Comparison of ENCODE assay signal across 26 mouse cellular contexts in the genomic region with DNA sequence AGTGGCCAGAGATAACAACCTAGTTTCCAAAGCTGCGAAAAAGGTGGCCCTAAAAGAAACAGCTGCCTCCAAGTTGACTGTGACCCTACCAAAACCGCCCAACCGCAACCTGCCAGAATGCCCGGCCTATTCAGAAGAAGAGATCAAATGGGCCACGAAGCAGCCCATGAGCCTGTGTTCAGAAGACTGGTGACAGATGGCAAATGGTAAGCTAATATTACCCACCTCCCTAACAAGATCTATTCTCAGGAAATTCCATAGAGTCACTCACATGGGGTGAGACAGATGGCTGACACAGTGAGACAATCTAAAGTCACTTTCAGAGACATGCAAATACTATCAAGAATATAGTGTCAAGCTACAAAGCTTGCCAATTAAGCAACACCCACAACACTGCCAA. TPM values are rescaled to one million over a fixed set of nuclear protein-coding genes. Genes with fewer than 3 reads are reported as not detected.
A peak's percentile ranks its signal among the peaks of the same experiment; 100 is the strongest.
DNase-seq lines count a peak whose midpoint lies in the region; ATAC-seq and TF ChIP-seq lines count a peak whose summit lies in the region.
"Had no signal": no experiment of that assay in that cellular context is flagged by ENCODE, and none has a peak within 500 bp of the region (broad histone marks: within the 10 kb centered on the region; RNA-seq: fewer than 3 reads in every experiment).

No protein-coding gene starts in this region.

- ATAC-seq in forebrain, embryonic 16.5 days = peak; percentile 33; the same call in 1 of the 2 replicates
- ATAC-seq in forebrain, embryonic 12.5 days (ENCODE audit: low FRiP score) = no peak
- ATAC-seq in midbrain, embryonic 11.5 days (ENCODE audit: low FRiP score) = peak; percentile 33; the same call in 1 of the 2 replicates
- ATAC-seq in midbrain, embryonic 15.5 days (replicated peaks) = no peak
- peak; percentile 57 for ATAC-seq in hindbrain, embryonic 11.5 days (ENCODE audit: low FRiP score)
- ATAC-seq in hindbrain, postnatal 0 days = peak; percentile 49; the same call in 1 of the 2 replicates
- ATAC-seq: activated CD4-positive, CD25-positive, alpha-beta regulatory T cell, adult 4 months; forebrain, postnatal 0 days; inflammation-experienced regulatory T-cells, adult 6 months had no signal

- H3K4me2 ChIP-seq in forebrain, embryonic 16.5 days (ENCODE audit: low read length) = no peak overlapping the region
- H3K4me2 ChIP-seq in forebrain, embryonic 12.5 days = no peak overlapping the region
- H3K4me2 ChIP-seq in midbrain, embryonic 11.5 days = no peak overlapping the region
- H3K4me2 ChIP-seq in midbrain, embryonic 15.5 days = no peak overlapping the region
- H3K4me2 ChIP-seq in hindbrain, embryonic 11.5 days (replicated peaks; ENCODE audit: low read depth, low read length) = no peak overlapping the region
- no peak overlapping the region for H3K4me2 ChIP-seq in hindbrain, postnatal 0 days (ENCODE audit: low read depth, low read length)
- H3K4me2 ChIP-seq: heart, embryonic 15.5 days had no signal

- 71% methylated on average over 5 of the region's 5 CpGs for WGBS in forebrain, embryonic 16.5 days
- 83% methylated on average over 5 of the region's 5 CpGs for WGBS in forebrain, embryonic 12.5 days
- WGBS in midbrain, embryonic 11.5 days = 72% methylated on average over 5 of the region's 5 CpGs
- WGBS in midbrain, embryonic 15.5 days = 68% methylated on average over 5 of the region's 5 CpGs
- 60% methylated on average over 5 of the region's 5 CpGs for WGBS in hindbrain, embryonic 11.5 days
- 51% methylated on average over 5 of the region's 5 CpGs for WGBS in hindbrain, postnatal 0 days

- H3K4me3 ChIP-seq in forebrain, embryonic 16.5 days (replicated peaks; ENCODE audit: low read length) = no peak overlapping the region
- no peak overlapping the region for H3K4me3 ChIP-seq in forebrain, embryonic 12.5 days (replicated peaks)
- no peak overlapping the region for H3K4me3 ChIP-seq in midbrain, embryonic 11.5 days (ENCODE audit: low read depth, low read length)
- H3K4me3 ChIP-seq in midbrain, embryonic 15.5 days = no peak overlapping the region
- no peak overlapping the region for H3K4me3 ChIP-seq in hindbrain, embryonic 11.5 days (ENCODE audit: low read depth, low read length)
- H3K4me3 ChIP-seq in hindbrain, postnatal 0 days (ENCODE audit: low read length) = no peak overlapping the region
- H3K4me3 ChIP-seq: heart, adult 2 months; heart, embryonic 15.5 days had no signal

- TF ChIP-seq CTCF in hindbrain, postnatal 0 days (IDR thresholded peaks at IDR 0.05; ENCODE audit: low read depth) = no peak

- H3K9ac ChIP-seq in forebrain, embryonic 16.5 days (replicated peaks; ENCODE audit: low read depth, low read length) = no peak overlapping the region
- H3K9ac ChIP-seq in forebrain, embryonic 12.5 days = no peak overlapping the region
- H3K9ac ChIP-seq in midbrain, embryonic 11.5 days (ENCODE audit: low read length) = no peak overlapping the region
- no peak overlapping the region for H3K9ac ChIP-seq in midbrain, embryonic 15.5 days
- H3K9ac ChIP-seq in hindbrain, embryonic 11.5 days (ENCODE audit: low read depth, low read length) = no peak overlapping the region
- H3K9ac ChIP-seq in hindbrain, postnatal 0 days (replicated peaks; ENCODE audit: low read length) = no peak overlapping the region
- H3K9ac ChIP-seq: forebrain, postnatal 0 days; heart, embryonic 15.5 days had no signal

- H3K27me3 ChIP-seq in forebrain, embryonic 16.5 days (replicated peaks; ENCODE audit: control insufficient read depth, insufficient read depth, low read length) = no peaks in the 10 kb centered on the region
- H3K27me3 ChIP-seq in forebrain, embryonic 12.5 days = no peaks in the 10 kb centered on the region
- H3K27me3 ChIP-seq in midbrain, embryonic 11.5 days (ENCODE audit: control insufficient read depth, insufficient read depth, low read length) = no peaks in the 10 kb centered on the region
- H3K27me3 ChIP-seq in midbrain, embryonic 15.5 days (replicated peaks) = no peaks in the 10 kb centered on the region
- H3K27me3 ChIP-seq in hindbrain, embryonic 11.5 days (ENCODE audit: control insufficient read depth, insufficient read depth, low read length) = no peaks in the 10 kb centered on the region
- no peaks in the 10 kb centered on the region for H3K27me3 ChIP-seq in hindbrain, postnatal 0 days (ENCODE audit: insufficient read depth, low read length)
- H3K27me3 ChIP-seq: heart, embryonic 15.5 days had no signal

- H3K36me3 ChIP-seq in forebrain, embryonic 16.5 days (ENCODE audit: control insufficient read depth, insufficient read depth) = no peaks in the 10 kb centered on the region
- no peaks in the 10 kb centered on the region for H3K36me3 ChIP-seq in forebrain, embryonic 12.5 days (replicated peaks)
- H3K36me3 ChIP-seq in midbrain, embryonic 11.5 days (ENCODE audit: control insufficient read depth, insufficient read depth, low read length) = no peaks in the 10 kb centered on the region
- no peaks in the 10 kb centered on the region for H3K36me3 ChIP-seq in midbrain, embryonic 15.5 days (replicated peaks)
- no peaks in the 10 kb centered on the region for H3K36me3 ChIP-seq in hindbrain, embryonic 11.5 days (ENCODE audit: control insufficient read depth, insufficient read depth, low read length)
- H3K36me3 ChIP-seq in hindbrain, postnatal 0 days (ENCODE audit: insufficient read depth, low read length) = no peaks in the 10 kb centered on the region
- H3K36me3 ChIP-seq: heart, embryonic 15.5 days had no signal

- H3K27ac ChIP-seq in forebrain, embryonic 16.5 days (ENCODE audit: low read length) = no peak overlapping the region
- H3K27ac ChIP-seq in forebrain, embryonic 12.5 days = no peak overlapping the region
- no peak overlapping the region for H3K27ac ChIP-seq in midbrain, embryonic 11.5 days (ENCODE audit: low read depth, low read length)
- H3K27ac ChIP-seq in midbrain, embryonic 15.5 days = no peak overlapping the region
- no peak overlapping the region for H3K27ac ChIP-seq in hindbrain, embryonic 11.5 days (ENCODE audit: low read depth, low read length)
- no peak overlapping the region for H3K27ac ChIP-seq in hindbrain, postnatal 0 days
- H3K27ac ChIP-seq: heart, adult 2 months; heart, embryonic 15.5 days had no signal

- no peak for DNase-seq in midbrain, embryonic 11.5 days (ENCODE audit: low spot score, missing footprints)
- peak; percentile 9 for DNase-seq in hindbrain, embryonic 11.5 days (ENCODE audit: low spot score)
- DNase-seq in hindbrain, postnatal 0 days (ENCODE audit: low spot score) = peak; percentile 33
- DNase-seq in spleen, postnatal 10 days (ENCODE audit: low spot score in 2 of 2) = no peak
- no peak for DNase-seq in gastrocnemius, postnatal 10 days
- DNase-seq: adrenal gland, postnatal 14 days; cerebellum, adult 9-10 months; forebrain, postnatal 0 days; heart, adult 2 months; kidney, postnatal 4 days; lung, adult 18-20 months; thymus, postnatal 25 days had no signal

- no peaks in the 10 kb centered on the region for H3K4me1 ChIP-seq in forebrain, embryonic 16.5 days (replicated peaks; ENCODE audit: control insufficient read depth, insufficient read depth, low read length)
- H3K4me1 ChIP-seq in forebrain, embryonic 12.5 days = no peaks in the 10 kb centered on the region
- H3K4me1 ChIP-seq in midbrain, embryonic 11.5 days (ENCODE audit: control insufficient read depth, insufficient read depth, low read length) = no peaks in the 10 kb centered on the region
- no peaks in the 10 kb centered on the region for H3K4me1 ChIP-seq in midbrain, embryonic 15.5 days
- H3K4me1 ChIP-seq in hindbrain, embryonic 11.5 days (replicated peaks; ENCODE audit: control insufficient read depth, insufficient read depth, low read length) = no peaks in the 10 kb centered on the region
- no peaks in the 10 kb centered on the region for H3K4me1 ChIP-seq in hindbrain, postnatal 0 days (ENCODE audit: insufficient read depth, low read length)

- no peaks in the 10 kb centered on the region for H3K9me3 ChIP-seq in forebrain, embryonic 16.5 days (ENCODE audit: control insufficient read depth, low read length)
- H3K9me3 ChIP-seq in forebrain, embryonic 12.5 days = no peaks in the 10 kb centered on the region
- no peaks in the 10 kb centered on the region for H3K9me3 ChIP-seq in midbrain, embryonic 11.5 days (ENCODE audit: control insufficient read depth, low read length)
- H3K9me3 ChIP-seq in midbrain, embryonic 15.5 days = no peaks in the 10 kb centered on the region
- H3K9me3 ChIP-seq in hindbrain, embryonic 11.5 days (ENCODE audit: control insufficient read depth, low read length) = no peaks in the 10 kb centered on the region
- H3K9me3 ChIP-seq in hindbrain, postnatal 0 days (ENCODE audit: low read length) = no peaks in the 10 kb centered on the region
- H3K9me3 ChIP-seq: heart, embryonic 15.5 days had no signal

RNA-seq across cellular contexts. Expression of gene AY358078, which starts 12.8 kb away (rescaled TPM):
- not detected in 2 replicates for polyA plus RNA-seq in forebrain, embryonic 16.5 days (2015; fragmentation: Nextera tagmentation; extraction: Ambion mirVana)
- polyA plus RNA-seq in forebrain, embryonic 12.5 days (2016; fragmentation: Nextera tagmentation; extraction: Ambion mirVana) = not detected in 2 replicates
- polyA plus RNA-seq in midbrain, embryonic 11.5 days (2014; fragmentation: Nextera tagmentation; extraction: Ambion mirVana) = not detected in 2 replicates
- polyA plus RNA-seq in midbrain, embryonic 15.5 days (2015; fragmentation: Nextera tagmentation; extraction: Ambion mirVana) = not detected in 2 replicates
- not detected in 2 replicates for polyA plus RNA-seq in hindbrain, embryonic 11.5 days (2014; fragmentation: Nextera tagmentation; extraction: Ambion mirVana)
- total RNA-seq in hindbrain, postnatal 0 days (2014; rRNA removed) = not detected in 2 replicates
- not detected in 2 replicates for polyA plus RNA-seq in hindbrain, postnatal 0 days (2015; fragmentation: Nextera tagmentation; extraction: Ambion mirVana)
- total RNA-seq in gastrocnemius, postnatal 10 days (2021) = not detected
- total RNA-seq: adrenal gland, postnatal 14 days; forebrain, postnatal 0 days; gastrocnemius, adult 18-20 months; heart, adult 2 months; layer of hippocampus, postnatal 25 days; left cerebral cortex, postnatal 36 days; liver, adult 2 months; megakaryocyte-erythroid progenitor cell, adult 5-6 weeks had no signal
- polyA plus RNA-seq: activated CD4-positive, CD25-positive, alpha-beta regulatory T cell, adult 4 months; C2C12; forebrain, postnatal 0 days; heart, adult 2 months; heart, embryonic 15.5 days; inflammation-experienced regulatory T-cells, adult 6 months; liver, adult 2 months; spleen, adult 2 months; stomach, embryonic 16.5 days had no signal

RNA-seq across cellular contexts. Expression of gene Ang4, which starts 13.7 kb away (rescaled TPM):
- not detected in 2 replicates for polyA plus RNA-seq in forebrain, embryonic 16.5 days (2015; fragmentation: Nextera tagmentation; extraction: Ambion mirVana)
- not detected in 2 replicates for polyA plus RNA-seq in forebrain, embryonic 12.5 days (2016; fragmentation: Nextera tagmentation; extraction: Ambion mirVana)
- not detected in 2 replicates for polyA plus RNA-seq in midbrain, embryonic 11.5 days (2014; fragmentation: Nextera tagmentation; extraction: Ambion mirVana)
- not detected in 2 replicates for polyA plus RNA-seq in midbrain, embryonic 15.5 days (2015; fragmentation: Nextera tagmentation; extraction: Ambion mirVana)
- not detected in 2 replicates for polyA plus RNA-seq in hindbrain, embryonic 11.5 days (2014; fragmentation: Nextera tagmentation; extraction: Ambion mirVana)
- total RNA-seq in hindbrain, postnatal 0 days (2014; rRNA removed) = not detected in 2 replicates
- not detected in 2 replicates for polyA plus RNA-seq in hindbrain, postnatal 0 days (2015; fragmentation: Nextera tagmentation; extraction: Ambion mirVana)
- not detected for total RNA-seq in gastrocnemius, postnatal 10 days (2021)
- total RNA-seq: adrenal gland, postnatal 14 days; forebrain, postnatal 0 days; gastrocnemius, adult 18-20 months; heart, adult 2 months; layer of hippocampus, postnatal 25 days; left cerebral cortex, postnatal 36 days; liver, adult 2 months; megakaryocyte-erythroid progenitor cell, adult 5-6 weeks had no signal
- polyA plus RNA-seq: activated CD4-positive, CD25-positive, alpha-beta regulatory T cell, adult 4 months; C2C12; forebrain, postnatal 0 days; heart, adult 2 months; heart, embryonic 15.5 days; inflammation-experienced regulatory T-cells, adult 6 months; liver, adult 2 months; spleen, adult 2 months had no signal

Comparison
In these comparisons a context has a peak if more than half of its experiments do, and no peak if none do; other contexts are left out.
1. ATAC-seq: peak in forebrain, embryonic 16.5 days (single experiment), midbrain, embryonic 11.5 days (single experiment), hindbrain, embryonic 11.5 days (single experiment) and hindbrain, postnatal 0 days (single experiment); none in forebrain, embryonic 12.5 days (single experiment) and midbrain, embryonic 15.5 days (single experiment).
2. DNase-seq: peak in hindbrain, embryonic 11.5 days (single experiment) and hindbrain, postnatal 0 days (single experiment); none in midbrain, embryonic 11.5 days (single experiment), spleen, postnatal 10 days (0 of 2) and gastrocnemius, postnatal 10 days (single experiment).